In genomic region chr11:79993356-79994270, GRCm38 (mm10) we compare ENCODE assay signal across 8 mouse cellular contexts. TPM values are rescaled to one million over a fixed set of nuclear protein-coding genes. Genes with fewer than 3 reads are reported as not detected.
DNase-seq lines count a peak whose midpoint lies in the region; ATAC-seq and TF ChIP-seq lines count a peak whose summit lies in the region.

No protein-coding gene starts in this region.

- H3K9me3 ChIP-seq in kidney, embryonic 15.5 days (replicated peaks): no peaks in the 10 kb centered on the region
- H3K9me3 ChIP-seq in ES-E14 (ENCODE audit: control insufficient read depth, insufficient read depth, low read depth, low read length): no peaks in the 10 kb centered on the region
- H3K9me3 ChIP-seq in embryonic facial prominence, embryonic 11.5 days (replicated peaks; ENCODE audit: control insufficient read depth, low read length): no peaks in the 10 kb centered on the region
- no peaks in the 10 kb centered on the region for H3K9me3 ChIP-seq in hindbrain, embryonic 14.5 days (ENCODE audit: control insufficient read depth, low read length)

- 0 out of 2 replicates have a peak, but pooled peaks cover 7% of the 10 kb centered on the region for H3K4me1 ChIP-seq in kidney, embryonic 15.5 days
- H3K4me1 ChIP-seq in ES-E14 (ENCODE audit: control insufficient read depth in 2 of 2, insufficient read depth in 2 of 2, low read length in 2 of 2, poor library complexity in 1 of 2): peaks cover 2 to 11% of the 10 kb centered on the region in 2 experiments; a peak in 2 of 4 replicates
- H3K4me1 ChIP-seq in embryonic facial prominence, embryonic 11.5 days (ENCODE audit: control insufficient read depth, insufficient read depth, low read length): no peaks in the 10 kb centered on the region
- H3K4me1 ChIP-seq in hindbrain, embryonic 14.5 days (replicated peaks; ENCODE audit: control insufficient read depth, insufficient read depth, low read length): peaks cover 4% of the 10 kb centered on the region; the same call in 1 of the 2 replicates

- in situ Hi-C loops in ES-E14 (cut with MboI; ENCODE audit: low sequenced_read_pairs in 2 of 2, unreplicated experiment in 2 of 2): no loop called here

- peak overlapping the region; percentile 93 for H3K4me3 ChIP-seq in kidney, embryonic 15.5 days (replicated peaks)
- peak overlapping the region; percentile 77 to 98 for H3K4me3 ChIP-seq in ES-E14 (ENCODE audit: insufficient read depth in 1 of 2, low read depth in 1 of 2, low read length in 2 of 2, poor library complexity in 1 of 2, severe bottlenecking in 1 of 2)
- peak overlapping the region; percentile 97 for H3K4me3 ChIP-seq in embryonic facial prominence, embryonic 11.5 days (ENCODE audit: low read depth, low read length)
- H3K4me3 ChIP-seq in hindbrain, embryonic 14.5 days (replicated peaks; ENCODE audit: low read length): peak overlapping the region; percentile 99

- WGBS in kidney, embryonic 15.5 days: under 1% methylated on average over 62 of the region's 74 CpGs
- under 1% methylated on average over 63 of the region's 74 CpGs for WGBS in embryonic facial prominence, embryonic 11.5 days
- WGBS in hindbrain, embryonic 14.5 days: under 1% methylated on average over 50 of the region's 74 CpGs

- H3K4me2 ChIP-seq in kidney, embryonic 15.5 days: peak overlapping the region; percentile 72
- peak overlapping the region; percentile 53 for H3K4me2 ChIP-seq in embryonic facial prominence, embryonic 11.5 days (ENCODE audit: low read depth, low read length)
- H3K4me2 ChIP-seq in hindbrain, embryonic 14.5 days (replicated peaks): peak overlapping the region; percentile 86

- no peaks in the 10 kb centered on the region for H3K27me3 ChIP-seq in kidney, embryonic 15.5 days
- no peaks in the 10 kb centered on the region for H3K27me3 ChIP-seq in embryonic facial prominence, embryonic 11.5 days (ENCODE audit: control insufficient read depth, insufficient read depth, low read length)
- no peaks in the 10 kb centered on the region for H3K27me3 ChIP-seq in hindbrain, embryonic 14.5 days (ENCODE audit: control insufficient read depth, insufficient read depth, low read length)

- peak overlapping the region; percentile 92 for H3K9ac ChIP-seq in kidney, embryonic 15.5 days
- H3K9ac ChIP-seq in ES-E14 (ENCODE audit: insufficient read depth, low read depth, low read length, poor library complexity, severe bottlenecking): peak overlapping the region; percentile 99
- peak overlapping the region; percentile 92 for H3K9ac ChIP-seq in embryonic facial prominence, embryonic 11.5 days (replicated peaks; ENCODE audit: low read length)
- H3K9ac ChIP-seq in hindbrain, embryonic 14.5 days: peak overlapping the region; percentile 91

- H3K27ac ChIP-seq in kidney, embryonic 15.5 days: peak overlapping the region; percentile 99
- H3K27ac ChIP-seq in ES-E14 (ENCODE audit: insufficient read depth, low read depth, low read length, poor library complexity, severe bottlenecking): peak overlapping the region; percentile 99
- peak overlapping the region; percentile 100 for H3K27ac ChIP-seq in embryonic facial prominence, embryonic 11.5 days (replicated peaks; ENCODE audit: low read depth, low read length)
- H3K27ac ChIP-seq in hindbrain, embryonic 14.5 days: peak overlapping the region; percentile 96

- DNase-seq in kidney, postnatal 10 days: no peak
- no peak for DNase-seq in ES-E14 (ENCODE audit: low read depth, low spot score)
- DNase-seq in embryonic facial prominence, embryonic 11.5 days (ENCODE audit: low spot score): peak; percentile 62
- peak; percentile 36 for DNase-seq in hindbrain, embryonic 14.5 days (ENCODE audit: low spot score)
- peak; percentile 10 for DNase-seq in lung, postnatal 10 days
- peak; percentile 79 for DNase-seq in testis, postnatal 14 days (ENCODE audit: low spot score)
- no peak for DNase-seq in adrenal gland, adult 2 months

- peaks cover 21% of the 10 kb centered on the region for H3K36me3 ChIP-seq in kidney, embryonic 15.5 days
- H3K36me3 ChIP-seq in ES-E14 (ENCODE audit: control insufficient read depth, insufficient read depth, low read length, poor library complexity, severe bottlenecking): peaks cover 2% of the 10 kb centered on the region; the same call in 1 of the 2 replicates
- no peaks in the 10 kb centered on the region for H3K36me3 ChIP-seq in embryonic facial prominence, embryonic 11.5 days (replicated peaks; ENCODE audit: control insufficient read depth, insufficient read depth, low read depth, low read length)
- H3K36me3 ChIP-seq in hindbrain, embryonic 14.5 days (replicated peaks; ENCODE audit: control insufficient read depth, insufficient read depth): peaks cover 17% of the 10 kb centered on the region

- ATAC-seq in kidney, embryonic 15.5 days (replicated peaks; ENCODE audit: low FRiP score): peak; percentile 70
- peak; percentile 60 for ATAC-seq in embryonic facial prominence, embryonic 11.5 days (replicated peaks; ENCODE audit: insufficient number of reproducible peaks, low FRiP score, low TSS enrichment, low read depth)
- ATAC-seq in hindbrain, embryonic 14.5 days (ENCODE audit: low FRiP score): peak; percentile 38

TF ChIP-seq in ES-E14, 5 proteins besides CTCF, POLR2A, EP300 and RAD21:
- TF ChIP-seq ZC3H11A (IDR thresholded peaks at IDR 0.05; ENCODE audit: borderline replicate concordance, low read depth, low read length) (no peak), ZNF384 (IDR thresholded peaks at IDR 0.05; ENCODE audit: low read depth, low read length) (no peak), MAFK (IDR thresholded peaks at IDR 0.05; ENCODE audit: insufficient read depth, low read depth, low read length) (no peak), CHD2 (IDR thresholded peaks at IDR 0.05; ENCODE audit: low read depth, low read length) (no peak), HCFC1 (IDR thresholded peaks at IDR 0.05; ENCODE audit: borderline replicate concordance, insufficient read depth, low read length) (no peak)

RNA-seq across cellular contexts. Expression of gene Suz12, which starts 0.7 kb away (rescaled TPM):
- 20.9 and 23.7 TPM in 2 replicates for polyA plus RNA-seq in kidney, embryonic 15.5 days (2015; fragmentation: Nextera tagmentation; extraction: Ambion mirVana)
- 56.0 and 93.2 TPM in 2 replicates for total RNA-seq in ES-E14 (2012; rRNA removed)
- polyA plus RNA-seq in embryonic facial prominence, embryonic 11.5 days (2014; fragmentation: Nextera tagmentation; extraction: Ambion mirVana): 21.0 and 27.5 TPM in 2 replicates
- 15.3 and 17.2 TPM in 2 replicates for polyA plus RNA-seq in hindbrain, embryonic 14.5 days (2014; fragmentation: Nextera tagmentation; extraction: Ambion mirVana)
- 10 to 100 TPM; 37.6 to 53.7 TPM for total RNA-seq in adrenal gland, adult 2 months (2021)
- 2.1 and 3.3 TPM in 2 replicates for polyA plus RNA-seq in adrenal gland, adult 2 months (2012; rRNA removed)

RNA-seq across cellular contexts. Expression of gene Utp6, which starts 31.4 kb away (rescaled TPM):
- polyA plus RNA-seq in kidney, embryonic 15.5 days (2015; fragmentation: Nextera tagmentation; extraction: Ambion mirVana): 50.3 and 55.6 TPM in 2 replicates
- total RNA-seq in ES-E14 (2012; rRNA removed): 54.3 and 79.7 TPM in 2 replicates
- 92.7 and 108 TPM in 2 replicates for polyA plus RNA-seq in embryonic facial prominence, embryonic 11.5 days (2014; fragmentation: Nextera tagmentation; extraction: Ambion mirVana)
- 45.2 and 50.1 TPM in 2 replicates for polyA plus RNA-seq in hindbrain, embryonic 14.5 days (2014; fragmentation: Nextera tagmentation; extraction: Ambion mirVana)
- 10 to 100 TPM; 41.8 to 43.0 TPM for total RNA-seq in adrenal gland, adult 2 months (2021)
- polyA plus RNA-seq in adrenal gland, adult 2 months (2012; rRNA removed): 1.8 and 2.1 TPM in 2 replicates

Comparison
In these comparisons a context has a peak if more than half of its experiments do, and no peak if none do; other contexts are left out.
1. DNase-seq: peak in embryonic facial prominence, embryonic 11.5 days (single experiment), hindbrain, embryonic 14.5 days (single experiment), lung, postnatal 10 days (single experiment) and testis, postnatal 14 days (single experiment); none in kidney, postnatal 10 days (single experiment), ES-E14 (single experiment) and adrenal gland, adult 2 months (single experiment).
2. RNA of gene Utp6, which starts 31.4 kb away (polyA plus RNA-seq): 92.7 to 108 TPM in embryonic facial prominence, embryonic 11.5 days, 50.3 to 55.6 TPM in kidney, embryonic 15.5 days and 45.2 to 50.1 TPM in hindbrain, embryonic 14.5 days; 1.8 to 2.1 TPM in adrenal gland, adult 2 months; every median in the first group is over 10 times any median in the second.
3. Peak in every context shown above with its lines, with median percentiles within 50 percentile points of each other: ATAC-seq, H3K27ac ChIP-seq, H3K4me2 ChIP-seq, H3K4me3 ChIP-seq and H3K9ac ChIP-seq.